Mouse (Mus musculus): ENCODE results near the gene Arhgap32.

DNA sequence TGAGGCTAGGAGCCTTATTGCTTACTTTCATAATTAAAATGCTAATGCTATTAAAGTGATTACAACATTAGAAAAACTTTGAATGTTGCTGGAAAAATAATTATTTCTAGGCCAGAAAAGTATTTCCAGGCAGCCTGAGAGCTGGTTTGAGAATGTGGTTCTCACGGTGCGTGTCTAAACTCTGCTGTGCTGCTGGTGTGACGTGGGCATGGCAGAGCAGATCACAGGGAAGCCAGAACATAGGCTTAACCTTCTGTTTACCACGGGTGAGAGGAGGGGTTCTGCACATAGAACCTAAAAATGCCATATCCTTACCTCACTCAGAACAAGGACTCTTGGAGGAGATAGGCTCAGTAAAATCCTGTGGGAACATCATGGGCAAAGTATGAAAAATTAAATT is 18.8 kb upstream of the Arhgap32 start:
- TF ChIP-seq POLR2A (IDR thresholded peaks at IDR 0.05; ENCODE audit: borderline replicate concordance, control insufficient read depth, low read depth, low read length) (no peak), CTCF (IDR thresholded peaks at IDR 0.05; ENCODE audit: control insufficient read depth, insufficient read depth, low read length) (no peak)

All from bone marrow, adult 2 months (tissue).